Mouse (Mus musculus) testis, postnatal 10 days (tissue): ENCODE data around the gene Fam227b.
A peak's percentile ranks its signal among the peaks of the same experiment; 100 is the strongest.

ENCODE experiments used
- DNase-seq: peaks from one replicate; pipeline ENCODE4 v3.0.0; 2021; ENCODE audit warnings: low spot score

The Fam227b gene

GRCm38 (mm10) chr2:126151855-126152571, at the start of gene Fam227b, which contains the start of gene Dtwd1:
TSS of gene Fam227b (minus strand) at chr2:126152004.
TSS of gene Dtwd1 (plus strand) at chr2:126152141.
- peak; percentile 99 for DNase-seq

- no peak for DNase-seq
These were observed 47.2 kb upstream of the Fam227b start for GRCm38 (mm10) chr2:126198971-126199370.

- no peak for DNase-seq
These were observed 44.0 kb upstream of the Fam227b start for GRCm38 (mm10) chr2:126195631-126196356.

GRCm38 (mm10) chr2:126192129-126192528, 40.3 kb upstream of the Fam227b start:
- DNase-seq = no peak

GRCm38 (mm10) chr2:126191306-126191705, 39.5 kb upstream of the Fam227b start:
- DNase-seq = no peak

- DNase-seq = no peak
These were observed 19.6 kb upstream of the Fam227b start for GRCm38 (mm10) chr2:126171427-126171826.

- no peak for DNase-seq
These were observed 15.2 kb upstream of the Fam227b start for GRCm38 (mm10) chr2:126166848-126167617.

GRCm38 (mm10) chr2:126166335-126166734, 14.5 kb upstream of the Fam227b start:
- no peak for DNase-seq

- DNase-seq = no peak
These were observed 13.6 kb upstream of the Fam227b start for GRCm38 (mm10) chr2:126165277-126166018.

- DNase-seq = no peak
These were observed 4.1 kb downstream of the Fam227b start for GRCm38 (mm10) chr2:126147723-126148122.

- no peak for DNase-seq
These were observed 57.2 kb downstream of the Fam227b start for GRCm38 (mm10) chr2:126094616-126095015.

- no peak for DNase-seq
These were observed 61.4 kb downstream of the Fam227b start for GRCm38 (mm10) chr2:126090432-126090831.

- no peak for DNase-seq
These were observed 65.6 kb downstream of the Fam227b start for GRCm38 (mm10) chr2:126086187-126086586.

- DNase-seq = no peak
These were observed 67.5 kb downstream of the Fam227b start for GRCm38 (mm10) chr2:126084326-126084725.

- no peak for DNase-seq
These were observed 72.7 kb downstream of the Fam227b start for GRCm38 (mm10) chr2:126079086-126079485.

- DNase-seq = no peak
These were observed 75.3 kb downstream of the Fam227b start for GRCm38 (mm10) chr2:126076506-126076905.

GRCm38 (mm10) chr2:126073744-126074143, 78.1 kb downstream of the Fam227b start:
- no peak for DNase-seq

- DNase-seq = no peak
These were observed 82.1 kb downstream of the Fam227b start for GRCm38 (mm10) chr2:126069740-126070139.

- no peak for DNase-seq
These were observed 86.4 kb downstream of the Fam227b start for GRCm38 (mm10) chr2:126065303-126065856.

- no peak for DNase-seq
These were observed 87.0 kb downstream of the Fam227b start for GRCm38 (mm10) chr2:126064814-126065213.

- DNase-seq = no peak
These were observed 88.9 kb downstream of the Fam227b start for GRCm38 (mm10) chr2:126062876-126063275.
